Mouse (Mus musculus): ENCODE measurements around the gene Ncapd3. TPM values are rescaled to one million over a fixed set of nuclear protein-coding genes. Genes with fewer than 3 reads are reported as not detected.

Ncapd3 gene
- total and polyA plus RNA-seq, 3 experiments = 29.9 to 39.2 (median 33.7) TPM

DNA sequence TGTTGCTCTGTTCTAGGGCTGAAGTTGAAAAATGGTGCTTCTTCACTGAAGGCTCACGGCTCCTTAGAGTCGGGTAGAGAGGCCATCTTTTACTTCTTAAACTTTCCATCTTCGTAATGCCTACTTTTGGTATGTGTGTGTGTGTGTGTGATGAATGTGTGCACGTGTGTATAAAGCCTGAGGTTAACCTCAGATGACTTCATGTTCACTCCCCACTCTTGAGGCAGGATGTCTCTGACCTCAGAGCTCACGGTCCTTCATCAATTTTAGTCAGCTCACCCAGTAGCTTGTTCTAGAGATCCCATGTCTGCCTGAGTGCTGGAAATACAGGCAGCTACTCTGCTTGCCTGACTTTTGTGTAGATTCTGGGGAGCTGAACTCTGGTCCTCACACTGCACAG is 13.9 kb downstream of the Ncapd3 start:
- dilution Hi-C loops (cut with MboI; ENCODE audit: extremely low pct_ligation_motif_present, extremely low pct_unique_long_range_greater_than_20kb, low sequenced_read_pairs) = no loop called here
- no peaks in the 10 kb centered on the region for H3K4me1 ChIP-seq (ENCODE audit: control insufficient read depth in 1 of 2, insufficient read depth in 2 of 2)

GRCm38 (mm10) chr9:27049492-27049891 is 19.5 kb downstream of the Ncapd3 start:
- Histone ChIP-seq H3K9ac (ENCODE audit: insufficient read depth, low read depth) (no peak overlapping the region), H3K27me3 (replicated peaks) (no peaks in the 10 kb centered on the region), H3K9me3 (replicated peaks; ENCODE audit: low read length) (no peaks in the 10 kb centered on the region), H3K36me3 (replicated peaks in 1 of 2; ENCODE audit: control insufficient read depth in 1 of 2, insufficient read depth in 1 of 2, low read length in 1 of 2) (peaks cover 62 to 94% of the 10 kb centered on the region in 2 experiments), H3K79me2 (replicated peaks; ENCODE audit: control insufficient read depth, extremely low read depth, insufficient read depth, poor library complexity, severe bottlenecking) (no peaks in the 10 kb centered on the region), H3K4me3 (replicated peaks in 1 of 3; ENCODE audit: low read depth in 2 of 3, low read length in 2 of 3, poor library complexity in 1 of 3) (no peak overlapping the region), H3K27ac (ENCODE audit: insufficient read depth, low read depth) (no peak overlapping the region), H3K4me2 (ENCODE audit: insufficient read depth, low read depth, poor library complexity, severe bottlenecking) (no peak overlapping the region), H3K4me1 (ENCODE audit: control insufficient read depth in 1 of 2, insufficient read depth in 2 of 2) (no peaks in the 10 kb centered on the region)
- dilution Hi-C loops (cut with MboI; ENCODE audit: extremely low pct_ligation_motif_present, extremely low pct_unique_long_range_greater_than_20kb, low sequenced_read_pairs) = no loop called here
- DNase-seq (ENCODE audit: extremely low read depth) = no peak
- in situ Hi-C loops (cut with MboI; ENCODE audit: low pct_ligation_motif_present, low pct_unique_long_range_greater_than_20kb, low sequenced_read_pairs) = no loop called here
- TF ChIP-seq SMC3 (IDR thresholded peaks at IDR 0.05; ENCODE audit: low read depth, low read length) = no peak
- TF ChIP-seq JUND (conservative IDR thresholded peaks at IDR 0.05; ENCODE audit: low read depth, low read length) = no peak
- TF ChIP-seq CTCF (conservative IDR thresholded peaks at IDR 0.05 in 1 of 2, IDR thresholded peaks at IDR 0.05 in 1 of 2; ENCODE audit: low read depth in 2 of 2, low read length in 2 of 2) = peak in 1 of 2 experiments; percentile 20; a peak in 1 of 4 replicates
- TF ChIP-seq NELFE (IDR thresholded peaks at IDR 0.05; ENCODE audit: low read depth, low read length) = no peak

More for the DNA sequence above, 13.9 kb downstream of the Ncapd3 start:
- DNase-seq (ENCODE audit: extremely low read depth) = no peak
- Histone ChIP-seq H3K4me2 (ENCODE audit: insufficient read depth, low read depth, poor library complexity, severe bottlenecking) (no peak overlapping the region), H3K27ac (ENCODE audit: insufficient read depth, low read depth) (no peak overlapping the region; the same call in 1 of the 2 replicates), H3K79me2 (replicated peaks; ENCODE audit: control insufficient read depth, extremely low read depth, insufficient read depth, poor library complexity, severe bottlenecking) (no peaks in the 10 kb centered on the region), H3K9ac (ENCODE audit: insufficient read depth, low read depth) (no peak overlapping the region), H3K4me3 (replicated peaks in 1 of 3; ENCODE audit: low read depth in 2 of 3, low read length in 2 of 3, poor library complexity in 1 of 3) (no peak overlapping the region), H3K36me3 (replicated peaks in 1 of 2; ENCODE audit: control insufficient read depth in 1 of 2, insufficient read depth in 1 of 2, low read length in 1 of 2) (peaks cover 68 to 97% of the 10 kb centered on the region in 2 experiments), H3K27me3 (replicated peaks) (no peaks in the 10 kb centered on the region), H3K9me3 (replicated peaks; ENCODE audit: low read length) (no peaks in the 10 kb centered on the region)
- TF ChIP-seq KAT2A (IDR thresholded peaks at IDR 0.05; ENCODE audit: insufficient replicate concordance, low read length) (no peak), CHD1 (IDR thresholded peaks at IDR 0.05; ENCODE audit: low read depth, low read length) (no peak), SMC3 (IDR thresholded peaks at IDR 0.05; ENCODE audit: low read depth, low read length) (no peak), ZMIZ1 (IDR thresholded peaks at IDR 0.05; ENCODE audit: low read depth, low read length) (no peak), BHLHE40 (IDR thresholded peaks at IDR 0.05; ENCODE audit: low read depth, low read length) (0 out of 2 replicates have a peak, but pooled peaks have one; percentile 24)
- in situ Hi-C loops (cut with MboI; ENCODE audit: low pct_ligation_motif_present, low pct_unique_long_range_greater_than_20kb, low sequenced_read_pairs) = no loop called here

DNA sequence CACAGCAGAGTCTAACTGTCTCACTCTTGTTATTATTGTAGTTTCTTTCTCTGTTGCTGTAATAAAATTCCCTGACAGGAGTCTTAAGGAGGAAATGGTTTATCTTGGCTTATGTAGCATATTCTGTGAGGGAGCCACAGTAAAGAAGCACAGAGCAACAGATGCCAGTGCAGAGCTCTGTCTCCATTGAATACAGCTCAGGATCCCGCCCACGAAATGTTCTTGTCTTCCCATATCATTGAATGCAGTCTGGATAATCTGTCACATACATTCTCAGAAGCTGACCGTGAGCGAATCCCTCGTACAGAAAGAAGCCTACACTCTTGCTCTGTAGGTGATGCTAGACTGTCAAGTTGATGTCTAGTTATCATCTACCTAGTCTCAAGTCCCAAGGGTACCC is 28.4 kb downstream of the Ncapd3 start:
- Histone ChIP-seq H3K79me2 (replicated peaks; ENCODE audit: control insufficient read depth, extremely low read depth, insufficient read depth, poor library complexity, severe bottlenecking) (no peaks in the 10 kb centered on the region), H3K36me3 (replicated peaks in 1 of 2; ENCODE audit: control insufficient read depth in 1 of 2, insufficient read depth in 1 of 2, low read length in 1 of 2) (peaks cover 71 to 91% of the 10 kb centered on the region in 2 experiments), H3K4me3 (replicated peaks in 1 of 3; ENCODE audit: low read depth in 2 of 3, low read length in 2 of 3, poor library complexity in 1 of 3) (no peak overlapping the region), H3K27me3 (replicated peaks) (no peaks in the 10 kb centered on the region), H3K4me1 (ENCODE audit: control insufficient read depth in 1 of 2, insufficient read depth in 2 of 2) (no peaks in the 10 kb centered on the region), H3K27ac (ENCODE audit: insufficient read depth, low read depth) (no peak overlapping the region), H3K9ac (ENCODE audit: insufficient read depth, low read depth) (no peak overlapping the region), H3K9me3 (replicated peaks; ENCODE audit: low read length) (no peaks in the 10 kb centered on the region), H3K4me2 (ENCODE audit: insufficient read depth, low read depth, poor library complexity, severe bottlenecking) (no peak overlapping the region)
- dilution Hi-C loops (cut with MboI; ENCODE audit: extremely low pct_ligation_motif_present, extremely low pct_unique_long_range_greater_than_20kb, low sequenced_read_pairs) = no loop called here
- no peak for DNase-seq (ENCODE audit: extremely low read depth)
- in situ Hi-C loops (cut with MboI; ENCODE audit: low pct_ligation_motif_present, low pct_unique_long_range_greater_than_20kb, low sequenced_read_pairs) = no loop called here
- TF ChIP-seq IRF4 (IDR thresholded peaks at IDR 0.05; ENCODE audit: low read depth, low read length) (no peak), RAD21 (IDR thresholded peaks at IDR 0.05; ENCODE audit: low read depth, low read length) (no peak), MAZ (IDR thresholded peaks at IDR 0.05; ENCODE audit: low read depth, low read length) (no peak), ZC3H11A (IDR thresholded peaks at IDR 0.05; ENCODE audit: low read depth, low read length) (no peak), RCOR1 (conservative IDR thresholded peaks at IDR 0.05; ENCODE audit: low read depth, low read length) (no peak), USF1 (IDR thresholded peaks at IDR 0.05; ENCODE audit: low read depth, low read length) (no peak), ELF1 (IDR thresholded peaks at IDR 0.05; ENCODE audit: low read depth, low read length) (no peak), TCF12 (IDR thresholded peaks at IDR 0.05; ENCODE audit: low read depth, low read length) (no peak), SMC3 (IDR thresholded peaks at IDR 0.05; ENCODE audit: low read depth, low read length) (no peak), UBTF (IDR thresholded peaks at IDR 0.05; ENCODE audit: low read depth, low read length) (no peak), NRF1 (IDR thresholded peaks at IDR 0.05; ENCODE audit: low read depth, low read length) (no peak), JUN (IDR thresholded peaks at IDR 0.05; ENCODE audit: insufficient read depth, low read depth, low read length) (no peak), ZNF384 (IDR thresholded peaks at IDR 0.05; ENCODE audit: low read depth, low read length) (no peak), MYC (IDR thresholded peaks at IDR 0.05; ENCODE audit: low read depth, low read length) (no peak)
